Mouse (Mus musculus) urinary bladder, postnatal 36 days (tissue): ENCODE data around the gene Arhgap42.

Experiments
- DNase-seq, 2 experiments: peaks; one replicate each; pipeline ENCODE4 v3.0.0; 2022; ENCODE audit warnings: low spot score in 2 of 2, mixed read lengths in 1 of 2

Arhgap42 gene

DNA sequence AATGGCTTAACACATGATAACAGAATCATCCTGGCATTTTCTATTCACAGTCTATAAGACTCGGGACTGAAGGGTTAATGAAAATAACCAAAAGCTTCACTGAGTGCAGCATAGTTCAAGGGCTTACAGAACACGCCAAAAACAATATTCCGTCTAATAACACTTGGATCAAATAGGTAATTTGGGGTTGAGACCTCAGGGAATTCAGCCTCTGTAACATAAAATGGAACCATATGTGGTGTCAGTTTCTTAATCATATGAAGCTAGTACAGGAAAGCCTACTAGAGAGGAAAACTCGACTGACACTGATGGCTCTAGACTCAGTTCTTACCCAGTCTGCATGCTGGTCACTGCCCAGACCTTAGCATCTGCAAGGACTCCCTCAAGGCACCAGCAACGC, 95.8 kb downstream of the Arhgap42 start:
- DNase-seq: no peak

DNA sequence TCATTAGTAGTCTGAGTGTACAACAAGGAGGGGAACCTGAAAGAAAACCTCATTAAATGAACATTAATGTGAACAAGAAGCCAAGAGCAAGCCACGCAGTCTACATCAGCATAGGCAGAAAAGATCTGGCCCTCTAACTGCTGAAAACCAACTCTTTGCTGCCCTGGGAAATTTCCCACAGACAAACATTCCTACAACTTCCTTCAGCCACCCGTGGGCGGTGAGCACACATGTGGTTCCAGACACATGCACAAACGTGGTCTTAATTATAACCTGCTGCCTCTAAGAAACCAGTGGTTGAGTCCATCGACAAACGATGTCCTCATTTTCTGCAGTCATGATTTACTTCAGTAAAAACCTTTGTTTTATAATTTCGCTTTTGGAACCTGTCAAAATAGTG, 96.3 kb downstream of the Arhgap42 start:
- no peak for DNase-seq

DNA sequence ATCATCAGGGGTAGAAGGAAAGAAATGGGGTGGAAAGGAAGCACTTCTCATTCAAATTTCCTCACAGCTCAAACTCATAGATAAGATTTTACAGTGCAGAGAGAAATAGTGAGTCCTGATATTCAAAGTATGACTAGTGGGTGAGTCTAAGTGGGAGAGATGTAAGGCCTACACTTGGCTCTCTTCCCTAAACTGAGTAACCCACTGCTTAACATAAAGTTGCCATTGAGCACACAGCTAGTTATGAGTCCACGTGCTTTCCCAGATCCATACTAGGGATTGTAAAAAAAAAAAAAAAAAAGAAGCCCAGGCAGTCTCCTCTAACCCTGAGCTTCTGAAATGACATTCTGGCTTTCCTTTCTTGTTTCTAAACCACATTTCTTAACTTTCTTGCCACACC, 96.8 kb downstream of the Arhgap42 start:
- no peak for DNase-seq

DNA sequence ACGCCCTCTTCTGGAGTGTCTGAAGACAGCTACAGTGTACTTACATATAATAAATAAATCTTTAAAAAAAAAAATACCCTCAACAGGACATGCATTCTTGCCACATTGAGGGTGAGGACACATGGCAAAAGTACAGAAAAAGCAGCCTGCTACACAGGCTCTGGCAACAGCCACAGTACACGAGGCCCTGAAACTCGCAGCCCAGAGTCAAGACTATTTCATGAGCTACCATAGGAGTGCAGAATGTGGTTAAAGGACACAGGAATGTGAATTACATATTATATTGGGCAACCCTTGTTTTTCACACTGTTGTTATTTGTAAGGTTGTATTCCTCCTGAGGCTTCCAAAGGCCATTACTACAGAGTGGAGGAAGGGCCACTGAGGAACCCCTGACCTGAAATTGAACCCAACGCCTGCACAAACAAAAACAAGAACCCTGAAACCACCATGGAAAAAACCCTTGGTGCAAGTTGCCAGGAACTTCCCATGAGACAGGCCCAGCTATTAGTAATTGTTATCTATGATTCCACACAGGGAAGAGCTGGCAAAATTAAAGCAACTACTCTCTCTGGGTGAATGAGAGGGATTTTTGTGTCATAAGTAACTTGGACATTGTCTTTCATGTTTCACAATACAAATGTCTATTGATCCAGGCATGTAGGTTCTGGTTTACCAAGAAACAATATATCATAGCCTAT, 109.8 kb downstream of the Arhgap42 start:
- DNase-seq: peak in 1 of 2 experiments; percentile 67

DNA sequence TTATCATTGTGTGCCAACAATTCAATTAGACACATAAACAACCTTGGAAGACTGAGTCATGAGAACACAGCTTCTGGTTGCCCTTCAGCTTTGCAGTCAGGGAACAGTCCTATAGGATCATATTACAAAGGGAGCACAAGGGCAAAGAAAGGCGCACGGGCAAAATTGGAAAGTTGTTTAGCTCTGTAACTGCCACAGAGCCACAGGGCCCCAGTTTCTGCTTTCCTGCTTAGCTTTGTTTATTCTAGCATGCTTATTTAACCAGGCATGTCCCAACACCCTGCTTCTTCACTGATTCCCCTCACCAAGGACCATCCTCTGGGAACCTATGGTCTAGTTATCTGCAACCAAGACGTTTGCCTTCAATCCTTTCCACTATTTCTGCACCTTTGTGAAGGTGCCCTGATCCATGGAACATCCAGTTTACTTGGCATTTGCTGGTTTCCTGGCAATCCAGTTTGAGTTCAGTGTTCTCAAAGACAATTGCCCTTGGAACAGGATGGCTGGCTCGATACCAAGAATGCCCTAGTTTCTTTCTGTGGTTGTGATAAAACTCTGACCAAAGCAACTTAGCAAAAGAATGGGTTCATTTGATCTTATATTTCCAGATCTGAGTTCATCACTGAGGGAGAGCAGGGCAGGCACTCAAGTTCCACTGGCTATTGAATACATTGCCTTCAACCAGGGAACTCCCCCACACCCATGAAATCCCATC, 111.7 kb downstream of the Arhgap42 start:
- no peak for DNase-seq

DNA sequence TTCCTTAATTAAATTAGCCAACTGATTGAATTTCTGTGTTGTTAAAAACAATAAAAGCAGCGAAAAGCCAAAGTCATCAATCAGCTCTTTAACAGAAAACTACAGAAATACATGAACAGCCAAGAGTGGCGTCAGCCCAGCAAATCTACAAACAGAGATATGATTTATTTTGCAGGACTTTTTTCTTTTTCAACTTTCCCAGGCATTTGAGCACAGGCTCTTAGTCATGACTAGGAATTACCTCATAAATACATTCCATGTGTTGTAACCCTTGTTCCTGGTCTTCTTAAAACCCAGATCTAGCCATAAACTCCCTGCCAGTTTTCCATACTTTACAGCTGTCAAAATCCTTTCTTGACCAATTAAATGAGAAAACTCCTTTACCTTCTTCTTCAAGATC, 114.7 kb downstream of the Arhgap42 start:
- no peak for DNase-seq

DNA sequence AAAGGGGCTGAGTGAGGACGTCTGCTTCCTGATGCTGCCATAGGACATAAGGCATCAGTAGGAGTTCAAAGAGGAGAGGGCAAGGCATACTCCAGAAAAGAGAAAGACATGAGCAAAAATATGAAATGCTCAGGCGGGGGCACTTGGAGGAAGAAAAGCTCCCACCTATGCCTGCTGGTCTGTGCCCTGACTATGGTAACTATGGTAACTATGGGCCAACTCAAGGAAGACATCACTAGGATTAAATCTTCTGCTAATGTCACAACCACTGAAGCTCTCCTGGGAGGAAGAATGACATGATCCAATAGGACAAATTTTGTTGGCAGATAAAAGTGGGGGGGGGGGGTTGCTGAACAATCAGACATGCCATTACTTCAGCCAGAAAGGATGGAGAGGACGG, 124.6 kb downstream of the Arhgap42 start:
- no peak for DNase-seq

DNA sequence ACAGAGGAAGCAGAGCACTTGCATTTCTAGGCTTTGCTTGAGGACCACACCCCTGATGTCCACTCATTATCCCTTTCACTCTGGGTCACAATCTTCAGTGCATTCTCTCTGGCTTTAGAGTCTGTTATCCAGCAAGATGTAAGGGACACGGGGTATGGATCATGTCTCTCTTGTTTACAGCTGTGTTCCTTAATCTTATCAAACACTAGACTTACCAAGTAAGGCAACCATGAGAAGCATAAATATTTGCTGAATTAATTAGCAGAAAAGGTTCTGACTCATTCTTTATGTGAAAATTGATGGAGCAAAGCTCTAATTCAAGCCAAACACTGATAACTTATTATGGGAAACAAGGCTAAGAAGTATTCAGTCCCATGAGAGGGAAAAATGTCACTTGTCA, 125.1 kb downstream of the Arhgap42 start:
- DNase-seq: no peak

DNA sequence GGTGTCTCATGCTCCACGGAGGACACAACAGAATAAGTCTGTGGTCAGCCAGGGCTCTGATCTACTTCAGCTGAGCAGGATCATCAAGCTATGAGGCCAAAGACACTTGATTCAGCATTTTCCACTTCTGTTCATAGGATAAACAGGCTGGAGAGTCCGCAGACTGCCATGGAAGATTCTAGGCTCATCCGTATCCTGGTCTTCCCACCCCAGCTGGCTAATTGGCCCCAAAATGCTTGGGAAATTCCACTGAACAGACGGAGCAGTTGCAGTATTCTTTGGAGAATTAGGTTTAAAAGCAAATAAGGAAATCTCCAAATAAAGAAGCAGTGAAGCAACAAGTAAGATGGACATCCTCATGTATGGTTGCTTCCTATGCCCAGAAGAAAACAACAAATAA, 126.0 kb downstream of the Arhgap42 start:
- DNase-seq: peak in 1 of 2 experiments; percentile 11

DNA sequence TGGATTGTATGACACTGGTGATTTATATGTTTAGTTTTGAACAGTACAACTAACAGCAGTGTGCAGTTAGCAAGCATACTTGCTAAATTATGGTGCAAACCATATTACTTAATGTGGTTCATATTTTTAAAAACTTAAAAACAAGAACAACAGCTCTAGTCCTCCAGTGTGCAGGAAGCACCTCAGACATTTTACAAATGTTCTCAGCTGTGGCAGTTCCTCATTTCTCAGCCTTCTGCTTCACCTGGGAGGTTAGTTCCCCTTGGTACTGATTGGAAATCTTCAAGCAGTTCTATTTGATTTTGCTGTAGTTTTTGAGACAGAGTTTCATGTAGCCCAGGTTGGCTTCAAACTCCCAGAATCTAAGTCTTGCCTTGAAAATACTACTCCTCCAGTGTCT, 131.2 kb downstream of the Arhgap42 start:
- no peak for DNase-seq

DNA sequence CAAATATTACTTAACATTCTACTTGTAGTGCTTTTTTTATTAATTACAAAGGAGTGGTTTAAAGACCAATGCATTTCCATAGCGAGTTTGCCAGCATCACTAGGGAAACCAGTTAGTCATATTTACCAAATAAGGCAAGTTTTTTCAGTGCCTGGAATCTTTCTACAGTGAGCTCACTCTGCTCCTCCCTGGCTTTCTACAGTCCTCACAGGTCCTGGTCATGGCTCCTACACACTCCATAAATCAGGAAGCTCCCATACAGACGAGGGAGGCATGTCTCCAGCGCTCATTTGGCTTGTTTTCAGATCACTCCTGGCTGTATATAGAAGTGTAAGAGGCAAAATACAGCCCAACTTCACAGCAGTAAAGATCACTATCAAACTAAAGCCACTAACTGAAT, 134.1 kb downstream of the Arhgap42 start:
- DNase-seq: no peak

DNA sequence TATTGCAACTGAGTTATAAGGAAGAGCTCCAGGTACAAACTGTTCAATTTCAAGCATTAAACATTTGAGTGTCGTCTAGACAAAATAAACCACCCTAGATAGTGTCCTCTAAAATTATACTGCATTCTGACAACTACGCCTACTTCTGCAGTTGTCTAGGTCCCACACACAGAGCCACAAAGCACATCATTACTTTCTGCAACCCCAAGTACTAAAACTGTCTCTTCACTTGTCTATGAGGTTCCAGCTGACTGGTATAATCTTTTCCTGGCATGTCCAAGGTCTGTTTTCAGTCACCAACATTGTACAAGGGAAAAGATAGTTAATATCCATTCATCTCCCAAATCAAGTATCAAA, 136.8 kb downstream of the Arhgap42 start:
- DNase-seq: no peak

DNA sequence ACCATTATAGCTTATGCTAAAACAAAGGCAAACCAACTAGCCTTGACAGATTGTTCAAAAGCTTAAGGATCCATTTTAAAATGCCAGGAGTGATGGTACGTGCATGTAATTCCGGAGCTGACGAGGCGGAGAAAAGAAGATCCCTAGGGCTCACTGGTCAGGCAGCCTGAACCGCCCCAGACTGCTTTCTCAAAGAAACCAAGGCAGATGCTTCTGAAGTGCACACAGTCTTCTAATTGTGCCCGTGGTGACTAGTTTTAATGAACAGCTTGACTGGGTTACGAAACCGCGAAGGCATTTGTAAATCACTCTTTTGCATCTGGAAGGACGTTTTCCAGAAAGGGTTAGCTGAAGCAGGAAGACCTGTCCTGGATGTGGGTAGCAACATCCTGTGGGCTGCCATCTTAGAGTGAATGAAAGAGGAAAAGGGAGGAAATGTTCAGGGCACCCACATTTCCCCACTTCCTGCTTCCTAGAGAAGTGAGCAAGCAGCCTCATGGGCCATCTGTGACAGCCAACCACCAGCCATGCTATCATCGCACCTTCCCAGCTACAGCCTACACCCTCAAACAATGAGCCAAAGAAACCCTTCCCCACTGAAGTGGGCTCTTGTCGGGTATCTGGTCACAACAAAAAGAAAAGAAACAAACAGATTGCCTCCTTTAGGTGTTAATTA, 137.3 kb downstream of the Arhgap42 start:
- DNase-seq: no peak

DNA sequence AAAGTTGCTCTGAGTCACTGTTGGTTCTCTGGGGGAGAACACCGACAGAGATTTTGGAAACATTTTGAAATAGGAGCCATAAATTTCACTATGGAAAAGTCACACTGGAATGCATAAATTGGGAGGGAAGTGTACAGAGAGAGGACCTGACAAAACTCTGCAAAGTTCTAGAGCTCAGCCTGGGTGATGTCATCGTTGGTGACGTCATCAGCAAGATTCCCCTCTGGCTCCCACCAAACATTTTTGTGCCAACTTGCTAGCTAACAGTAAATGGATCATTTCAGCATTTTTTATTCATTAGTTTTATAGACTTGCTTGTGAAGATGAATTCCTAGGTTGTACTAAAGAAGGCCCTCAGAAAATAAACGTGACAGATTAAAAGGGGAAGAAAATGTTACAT, 137.8 kb downstream of the Arhgap42 start:
- DNase-seq: peak in 1 of 2 experiments; percentile 13

DNA sequence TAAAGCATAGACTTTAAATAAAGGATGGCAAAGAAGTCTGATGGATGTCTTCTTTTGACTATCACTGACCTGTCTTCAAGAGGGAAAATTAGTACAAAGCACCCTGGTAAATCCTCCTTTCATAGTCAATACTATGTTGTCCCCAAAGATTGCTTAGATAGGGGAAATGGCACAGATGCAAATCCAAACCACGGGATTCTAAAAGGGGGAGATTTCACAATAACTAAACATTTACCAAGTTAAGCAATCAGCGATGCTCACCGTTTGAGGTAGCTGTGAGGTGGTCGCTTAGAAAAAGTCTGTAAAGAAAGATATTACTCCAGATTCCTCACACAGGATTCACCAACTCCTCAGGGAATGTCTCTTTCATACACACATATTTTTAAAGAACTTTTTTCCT, 141.1 kb downstream of the Arhgap42 start:
- no peak for DNase-seq

DNA sequence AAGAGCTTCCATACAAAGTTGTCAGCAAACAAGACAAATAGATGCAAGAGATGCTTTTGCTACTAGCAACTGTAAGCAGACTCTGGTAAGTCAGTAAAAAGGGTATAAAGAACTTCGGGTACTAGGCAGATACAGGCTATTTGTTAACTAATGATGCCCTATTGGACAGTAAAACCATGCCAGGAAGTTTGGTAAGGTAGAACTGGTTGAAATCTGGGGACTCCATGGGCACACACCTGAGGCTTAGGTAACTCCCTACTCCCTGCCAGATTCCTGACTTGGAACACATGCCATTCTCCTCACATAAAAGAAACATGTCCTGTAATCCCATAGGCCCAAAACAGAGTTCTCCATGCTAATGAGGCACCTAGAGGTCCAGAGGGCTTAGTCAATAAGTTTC, 142.1 kb downstream of the Arhgap42 start:
- no peak for DNase-seq

DNA sequence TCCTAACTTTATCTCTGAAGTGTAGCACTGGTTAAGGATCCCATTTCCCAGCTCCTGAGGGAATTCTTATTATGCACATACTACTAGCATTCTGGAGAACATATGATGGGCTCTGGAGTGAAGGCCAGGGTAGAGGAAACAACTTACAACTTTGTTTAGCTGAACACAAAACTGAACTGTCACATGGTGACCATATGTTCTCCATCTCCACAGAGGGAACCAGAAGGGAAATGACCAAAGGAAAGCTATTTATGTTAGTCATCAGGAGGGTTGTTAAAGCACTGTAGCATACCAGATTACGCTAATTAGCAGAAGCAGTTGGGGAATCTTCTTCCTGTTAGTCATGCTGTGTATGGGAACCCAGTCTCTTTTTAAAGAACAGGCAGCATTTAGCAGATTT, 145.8 kb downstream of the Arhgap42 start:
- no peak for DNase-seq

DNA sequence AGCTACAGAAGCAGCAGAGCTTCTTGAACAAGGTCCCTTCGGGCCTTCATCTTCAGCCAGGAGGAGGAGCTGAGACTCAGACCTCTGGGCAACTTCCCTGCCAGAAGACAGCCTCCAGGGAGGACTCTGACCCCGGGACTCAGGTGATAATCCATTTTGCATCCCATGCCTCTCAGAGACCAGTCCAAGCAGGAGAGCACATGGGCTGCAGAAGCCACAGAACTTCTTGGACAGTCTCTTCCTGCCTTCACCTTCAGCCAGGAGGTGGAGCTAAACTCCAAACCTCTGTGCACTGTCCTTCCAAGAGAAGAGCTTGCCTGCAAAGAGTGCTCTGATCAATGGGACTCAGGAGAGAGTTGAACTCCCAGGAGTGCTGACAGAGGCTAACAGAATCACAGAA, 155.5 kb downstream of the Arhgap42 start:
- DNase-seq: peak in 1 of 2 experiments; percentile 27

DNA sequence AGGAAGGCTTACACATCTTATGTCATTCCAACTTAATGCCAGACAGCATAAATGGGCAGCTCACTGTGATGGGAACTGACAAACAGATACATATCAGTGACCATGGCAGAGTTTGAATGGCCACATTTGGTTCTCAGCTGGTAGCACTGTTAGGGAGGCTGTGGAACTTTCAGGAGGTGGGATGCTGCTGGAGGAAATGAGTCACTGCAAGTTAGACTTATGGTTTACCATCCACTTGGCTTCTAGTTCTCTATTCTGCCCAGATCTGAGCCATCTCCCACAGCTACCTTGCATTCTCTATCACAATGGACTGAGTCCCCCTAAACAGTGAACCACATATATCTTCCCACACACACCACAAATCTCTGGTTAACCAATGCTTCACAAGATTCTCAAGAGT, 186.0 kb downstream of the Arhgap42 start:
- no peak for DNase-seq

DNA sequence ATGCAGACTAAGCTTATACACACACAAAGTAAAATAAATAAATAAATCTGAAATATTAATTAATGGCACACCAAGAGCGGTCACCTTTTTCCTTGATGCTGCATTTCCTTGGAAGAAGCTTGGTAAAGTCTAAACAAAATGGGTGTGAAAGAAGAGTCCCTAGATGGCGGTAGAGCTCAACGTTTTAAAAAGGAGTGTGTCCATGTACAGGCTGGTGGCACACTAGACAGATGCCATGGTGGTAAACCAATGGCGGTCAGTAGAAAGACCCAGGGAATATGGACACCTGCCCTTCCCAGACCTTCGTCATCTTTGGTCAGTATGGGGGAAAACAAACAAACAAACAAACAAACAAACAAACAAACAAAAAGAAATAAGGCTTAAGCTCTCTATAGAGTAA, 187.7 kb downstream of the Arhgap42 start:
- DNase-seq: peak in 1 of 2 experiments; percentile 19

DNA sequence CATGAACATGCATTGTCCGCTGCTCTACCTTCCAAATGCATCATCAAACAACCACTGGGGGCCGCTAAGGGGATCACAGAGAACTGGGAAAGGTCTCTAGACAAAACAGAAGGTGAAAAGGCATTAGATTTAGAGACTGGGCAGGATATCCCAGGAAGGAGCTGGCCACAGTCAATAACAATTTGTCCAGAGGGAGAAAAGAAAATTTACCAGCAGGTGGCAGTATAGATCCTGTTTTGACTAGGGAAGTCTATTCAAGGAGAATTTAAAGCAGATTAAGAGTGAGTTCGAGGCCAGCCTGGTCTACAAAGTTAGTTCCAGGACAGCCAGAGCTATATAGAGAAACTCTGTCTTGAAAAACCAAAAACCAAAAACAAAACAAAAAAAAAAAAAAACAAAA, 189.7 kb downstream of the Arhgap42 start:
- DNase-seq: no peak

DNA sequence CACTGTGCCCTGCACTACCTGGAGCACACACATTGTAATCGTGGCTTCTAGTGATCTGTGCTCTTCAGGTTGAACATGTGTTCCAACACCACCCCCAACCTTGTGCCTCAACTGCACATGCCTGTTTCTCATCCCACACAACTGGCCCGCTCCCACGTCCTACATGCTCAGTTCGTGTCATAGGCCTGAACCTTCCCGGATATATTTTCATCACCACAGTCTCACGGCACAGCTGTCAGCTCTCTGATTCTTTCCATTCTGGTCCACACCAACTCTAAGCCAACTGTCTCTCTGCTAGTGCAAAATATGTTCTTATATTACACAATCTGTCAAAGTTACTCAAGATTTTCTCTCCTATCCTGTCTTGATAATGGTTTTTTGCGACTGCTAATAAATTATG, 197.9 kb downstream of the Arhgap42 start:
- DNase-seq: no peak

DNA sequence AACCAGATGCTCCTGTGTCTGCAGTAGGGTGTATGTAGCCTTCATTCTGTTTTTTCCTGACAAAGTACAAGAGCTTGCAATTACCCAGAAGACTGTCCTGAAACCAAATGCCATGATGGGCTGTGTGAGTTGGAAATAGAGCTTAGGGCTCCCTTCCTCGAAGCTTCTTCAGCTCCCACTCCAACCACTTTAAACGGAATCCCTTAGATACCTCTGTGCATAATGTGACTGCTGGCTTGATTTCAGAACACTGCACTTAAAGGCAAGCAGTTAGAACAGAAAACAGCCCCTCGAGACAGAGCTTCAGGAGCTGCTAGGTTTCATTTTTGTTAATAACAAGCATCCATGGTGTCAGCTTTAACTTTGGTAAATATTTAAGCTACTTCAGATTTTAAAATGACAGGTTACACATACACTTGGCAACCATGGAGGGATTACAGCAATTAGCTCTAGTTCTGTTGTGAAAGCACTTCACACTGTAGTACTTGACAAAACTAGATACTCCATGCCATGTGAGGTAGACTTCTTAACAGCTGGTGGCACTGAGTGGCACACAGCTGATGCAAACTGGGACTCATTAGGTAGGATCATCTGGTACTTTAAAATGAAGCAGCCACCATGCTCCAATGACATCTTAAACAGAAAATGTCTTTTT, 201.8 kb downstream of the Arhgap42 start:
- no peak for DNase-seq
